Comparison of ENCODE assay signal across 11 mouse cellular contexts in the genomic region with DNA sequence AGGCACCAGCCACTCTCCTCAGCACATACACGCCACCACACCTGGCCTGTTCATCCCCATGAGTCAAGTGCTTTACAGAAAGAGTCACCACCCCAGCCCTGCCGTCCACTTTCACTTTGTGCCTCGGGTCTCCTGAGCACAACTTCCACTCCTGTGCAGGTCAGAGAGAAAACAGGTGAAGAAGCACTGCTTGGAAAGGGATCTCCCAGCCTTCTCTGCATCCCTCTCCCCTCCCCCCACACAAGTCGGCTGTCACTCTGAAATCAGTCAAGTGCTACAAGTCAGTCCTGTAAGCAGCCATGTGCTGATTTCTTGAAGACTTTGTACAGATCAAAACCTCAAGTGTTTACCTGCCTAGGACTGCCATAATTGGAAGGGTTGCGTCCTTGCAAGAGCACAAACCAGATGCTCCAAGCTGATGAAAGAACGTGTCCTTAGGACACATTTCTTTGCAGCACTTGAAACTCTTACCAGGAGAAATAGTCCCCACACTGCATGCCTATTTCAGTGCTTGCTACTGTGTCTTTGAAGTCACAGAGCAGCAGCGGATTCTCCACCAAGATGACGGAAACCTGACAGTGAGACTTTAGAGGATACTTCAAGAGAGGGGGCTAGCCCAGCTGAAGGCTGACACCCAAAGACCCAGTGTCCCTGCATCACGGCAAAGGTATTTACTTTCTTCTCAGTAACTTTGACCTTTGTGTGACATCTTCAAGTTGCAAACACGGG. TPM values are rescaled to one million over a fixed set of nuclear protein-coding genes. Genes with fewer than 3 reads are reported as not detected.
DNase-seq lines count a peak whose midpoint lies in the region; ATAC-seq and TF ChIP-seq lines count a peak whose summit lies in the region.
"Had no signal": no experiment of that assay in that cellular context is flagged by ENCODE, and none has a peak within 500 bp of the region (broad histone marks: within the 10 kb centered on the region; RNA-seq: fewer than 3 reads in every experiment).

No protein-coding gene starts in this region.

- no peak for TF ChIP-seq POLR2A in spleen, adult 2 months (IDR thresholded peaks at IDR 0.05; ENCODE audit: low read depth, low read length)

- no peak for DNase-seq in heart, postnatal 36 days
- DNase-seq in spleen, adult 2 months (ENCODE audit: low read depth in 1 of 2, low spot score in 2 of 2): peak in 1 of 2 experiments; percentile 25
- DNase-seq in spleen, postnatal 4 days (ENCODE audit: low spot score in 2 of 2): no peak
- peak; percentile 42 to 61 for DNase-seq in kidney, postnatal 4 days
- DNase-seq in thymus, postnatal 4 days: peak; percentile 32
- DNase-seq in layer of hippocampus, adult 9-10 months (ENCODE audit: low spot score): no peak
- DNase-seq in left cerebral cortex, postnatal 4 days: no peak
- DNase-seq: adrenal gland, adult 8-10 months had no signal

- no peak overlapping the region for H3K27ac ChIP-seq in heart, embryonic 16.5 days (ENCODE audit: low read length)
- H3K27ac ChIP-seq in spleen, adult 2 months (ENCODE audit: insufficient read depth, low read length): peak overlapping the region; percentile 56
- H3K27ac ChIP-seq: forebrain, embryonic 10.5 days; limb, embryonic 15.5 days had no signal

- no peaks in the 10 kb centered on the region for H3K27me3 ChIP-seq in heart, embryonic 16.5 days (ENCODE audit: control insufficient read depth, insufficient read depth, low read length)
- no peaks in the 10 kb centered on the region for H3K27me3 ChIP-seq in spleen, adult 2 months (ENCODE audit: control insufficient read depth, insufficient read depth, low read length)
- H3K27me3 ChIP-seq: limb, embryonic 15.5 days had no signal

- 38% methylated on average over 10 of the region's 10 CpGs for WGBS in heart, embryonic 16.5 days
- WGBS in spleen, adult 2 months: 39% methylated on average over 10 of the region's 10 CpGs

- intact Hi-C loops in heart, postnatal 36 days (cut with DNase I): no loop called here
- intact Hi-C loops in left cerebral cortex, postnatal 4 days (cut with DNase I): no loop called here

- no peaks in the 10 kb centered on the region for H3K36me3 ChIP-seq in heart, embryonic 16.5 days (ENCODE audit: control insufficient read depth, insufficient read depth)
- no peaks in the 10 kb centered on the region for H3K36me3 ChIP-seq in spleen, adult 2 months (ENCODE audit: control insufficient read depth, insufficient read depth, low read length)
- H3K36me3 ChIP-seq: forebrain, embryonic 10.5 days; limb, embryonic 15.5 days had no signal

- peaks cover 43% of the 10 kb centered on the region for H3K4me1 ChIP-seq in heart, embryonic 16.5 days (ENCODE audit: control insufficient read depth, insufficient read depth, low read length)
- H3K4me1 ChIP-seq in spleen, adult 2 months (ENCODE audit: control insufficient read depth, insufficient read depth, insufficient read length): peaks cover 21% of the 10 kb centered on the region

- no peak for ATAC-seq in heart, embryonic 16.5 days (replicated peaks; ENCODE audit: extremely low read depth, insufficient read depth, low FRiP score)

- TF ChIP-seq CTCF in spleen, adult 2 months (IDR thresholded peaks at IDR 0.05; ENCODE audit: extremely low read depth, insufficient read depth, insufficient read length, insufficient replicate concordance): no peak

- H3K9ac ChIP-seq in heart, embryonic 16.5 days (ENCODE audit: low read length): no peak overlapping the region; the same call in 1 of the 2 replicates
- H3K9ac ChIP-seq: limb, embryonic 15.5 days had no signal

- H3K9me3 ChIP-seq in heart, embryonic 16.5 days (replicated peaks; ENCODE audit: control insufficient read depth, low read length): no peaks in the 10 kb centered on the region
- H3K9me3 ChIP-seq: forebrain, embryonic 10.5 days; limb, embryonic 15.5 days had no signal

- H3K4me3 ChIP-seq in heart, embryonic 16.5 days (ENCODE audit: low read length): peak overlapping the region; percentile 13; the same call in 1 of the 2 replicates
- H3K4me3 ChIP-seq in spleen, adult 2 months (ENCODE audit: extremely low read depth, insufficient read depth, insufficient read length): peak overlapping the region; percentile 35; the same call in 1 of the 2 replicates
- H3K4me3 ChIP-seq: forebrain, embryonic 10.5 days; limb, embryonic 15.5 days had no signal

- peak overlapping the region; percentile 47 for H3K4me2 ChIP-seq in heart, embryonic 16.5 days (ENCODE audit: low read depth, low read length)
- H3K4me2 ChIP-seq: limb, embryonic 15.5 days had no signal

RNA-seq across cellular contexts. Expression of a gene that starts 58.2 kb away (rescaled TPM):
- 7.2 and 7.7 TPM in 2 replicates for polyA plus RNA-seq in heart, embryonic 16.5 days (2015; fragmentation: Nextera tagmentation; extraction: Ambion mirVana)
- total RNA-seq in heart, postnatal 36 days (2021): 10 to 100 TPM; 33.0 to 35.0 TPM
- polyA plus RNA-seq in spleen, adult 2 months (2012; rRNA removed): 10.6 and 10.9 TPM in 2 replicates
- 100 to 1,000 TPM in 1 of 2 experiments, 10 to 100 TPM in 1; 91.3 to 126 TPM for total RNA-seq in left cerebral cortex, postnatal 4 days (2021)

Comparison
In these comparisons a context has a peak if more than half of its experiments do, and no peak if none do; other contexts are left out.
1. DNase-seq: peak in kidney, postnatal 4 days (2 of 2) and thymus, postnatal 4 days (single experiment); none in heart, postnatal 36 days (0 of 2), spleen, postnatal 4 days (0 of 2), layer of hippocampus, adult 9-10 months (single experiment) and left cerebral cortex, postnatal 4 days (single experiment).